Mouse (Mus musculus): ENCODE data around the gene Ssrp1. TPM values are rescaled to one million over a fixed set of nuclear protein-coding genes. Genes with fewer than 3 reads are reported as not detected.

Ssrp1 gene
- total RNA-seq, 1 experiment from 2014 or later: 390 TPM

GRCm38 (mm10) chr2:85029897-85030296 lies 7.1 kb upstream of the Ssrp1 start:
- no peak for ATAC-seq (replicated peaks in 1 of 2; ENCODE audit: insufficient read depth in 1 of 2, low FRiP score in 2 of 2, low TSS enrichment in 1 of 2, low read depth in 1 of 2, poor library complexity in 2 of 2, severe bottlenecking in 2 of 2)

- peak; percentile 43 to 57 for ATAC-seq (replicated peaks in 1 of 2; ENCODE audit: insufficient read depth in 1 of 2, low FRiP score in 2 of 2, low TSS enrichment in 1 of 2, low read depth in 1 of 2, poor library complexity in 2 of 2, severe bottlenecking in 2 of 2)
These were observed 6.0 kb upstream of the Ssrp1 start for GRCm38 (mm10) chr2:85030989-85031388.

GRCm38 (mm10) chr2:85033121-85033520 lies 3.9 kb upstream of the Ssrp1 start:
- ATAC-seq (replicated peaks in 1 of 2; ENCODE audit: insufficient read depth in 1 of 2, low FRiP score in 2 of 2, low TSS enrichment in 1 of 2, low read depth in 1 of 2, poor library complexity in 2 of 2, severe bottlenecking in 2 of 2): no peak

- peak; percentile 47 to 54 for ATAC-seq (replicated peaks in 1 of 2; ENCODE audit: insufficient read depth in 1 of 2, low FRiP score in 2 of 2, low TSS enrichment in 1 of 2, low read depth in 1 of 2, poor library complexity in 2 of 2, severe bottlenecking in 2 of 2)
These were observed 2.9 kb upstream of the Ssrp1 start for GRCm38 (mm10) chr2:85034169-85034568.

- no peak for ATAC-seq (replicated peaks in 1 of 2; ENCODE audit: insufficient read depth in 1 of 2, low FRiP score in 2 of 2, low TSS enrichment in 1 of 2, low read depth in 1 of 2, poor library complexity in 2 of 2, severe bottlenecking in 2 of 2)
These were observed 457 bp upstream of the Ssrp1 start for GRCm38 (mm10) chr2:85036507-85037046.

GRCm38 (mm10) chr2:85038336-85038735 lies 1.3 kb downstream of the Ssrp1 start:
- ATAC-seq (replicated peaks in 1 of 2; ENCODE audit: insufficient read depth in 1 of 2, low FRiP score in 2 of 2, low TSS enrichment in 1 of 2, low read depth in 1 of 2, poor library complexity in 2 of 2, severe bottlenecking in 2 of 2): no peak

GRCm38 (mm10) chr2:85043623-85044022 lies 6.6 kb downstream of the Ssrp1 start:
- no peak for ATAC-seq (replicated peaks in 1 of 2; ENCODE audit: insufficient read depth in 1 of 2, low FRiP score in 2 of 2, low TSS enrichment in 1 of 2, low read depth in 1 of 2, poor library complexity in 2 of 2, severe bottlenecking in 2 of 2)

- no peak for ATAC-seq (replicated peaks in 1 of 2; ENCODE audit: insufficient read depth in 1 of 2, low FRiP score in 2 of 2, low TSS enrichment in 1 of 2, low read depth in 1 of 2, poor library complexity in 2 of 2, severe bottlenecking in 2 of 2)
These were observed 9.2 kb downstream of the Ssrp1 start for GRCm38 (mm10) chr2:85046222-85046621.

GRCm38 (mm10) chr2:85047081-85047480 lies 10.0 kb downstream of the Ssrp1 start:
- no peak for ATAC-seq (replicated peaks in 1 of 2; ENCODE audit: insufficient read depth in 1 of 2, low FRiP score in 2 of 2, low TSS enrichment in 1 of 2, low read depth in 1 of 2, poor library complexity in 2 of 2, severe bottlenecking in 2 of 2)

- peak; percentile 88 to 90 for ATAC-seq (replicated peaks in 1 of 2; ENCODE audit: insufficient read depth in 1 of 2, low FRiP score in 2 of 2, low TSS enrichment in 1 of 2, low read depth in 1 of 2, poor library complexity in 2 of 2, severe bottlenecking in 2 of 2)
These were observed 10.6 kb downstream of the Ssrp1 start, which contains the start of gene Tnks1bp1 for GRCm38 (mm10) chr2:85047596-85048167. Tnks1bp1 (plus strand) TSS chr2:85048022.

- peak; percentile 43 to 56 for ATAC-seq (replicated peaks in 1 of 2; ENCODE audit: insufficient read depth in 1 of 2, low FRiP score in 2 of 2, low TSS enrichment in 1 of 2, low read depth in 1 of 2, poor library complexity in 2 of 2, severe bottlenecking in 2 of 2)
These were observed 11.2 kb downstream of the Ssrp1 start for GRCm38 (mm10) chr2:85048168-85048751.

- no peak for ATAC-seq (replicated peaks in 1 of 2; ENCODE audit: insufficient read depth in 1 of 2, low FRiP score in 2 of 2, low TSS enrichment in 1 of 2, low read depth in 1 of 2, poor library complexity in 2 of 2, severe bottlenecking in 2 of 2)
These were observed 12.2 kb downstream of the Ssrp1 start for GRCm38 (mm10) chr2:85049277-85049676.

- ATAC-seq (replicated peaks in 1 of 2; ENCODE audit: insufficient read depth in 1 of 2, low FRiP score in 2 of 2, low TSS enrichment in 1 of 2, low read depth in 1 of 2, poor library complexity in 2 of 2, severe bottlenecking in 2 of 2): no peak
These were observed 13.1 kb downstream of the Ssrp1 start for GRCm38 (mm10) chr2:85050001-85050634.

GRCm38 (mm10) chr2:85050746-85051145 lies 13.7 kb downstream of the Ssrp1 start:
- no peak for ATAC-seq (replicated peaks in 1 of 2; ENCODE audit: insufficient read depth in 1 of 2, low FRiP score in 2 of 2, low TSS enrichment in 1 of 2, low read depth in 1 of 2, poor library complexity in 2 of 2, severe bottlenecking in 2 of 2)

GRCm38 (mm10) chr2:85053192-85053816 lies 16.3 kb downstream of the Ssrp1 start:
- no peak for ATAC-seq (replicated peaks in 1 of 2; ENCODE audit: insufficient read depth in 1 of 2, low FRiP score in 2 of 2, low TSS enrichment in 1 of 2, low read depth in 1 of 2, poor library complexity in 2 of 2, severe bottlenecking in 2 of 2)

GRCm38 (mm10) chr2:85056711-85057110 lies 19.7 kb downstream of the Ssrp1 start:
- no peak for ATAC-seq (replicated peaks in 1 of 2; ENCODE audit: insufficient read depth in 1 of 2, low FRiP score in 2 of 2, low TSS enrichment in 1 of 2, low read depth in 1 of 2, poor library complexity in 2 of 2, severe bottlenecking in 2 of 2)

GRCm38 (mm10) chr2:85059677-85060076 lies 22.6 kb downstream of the Ssrp1 start:
- ATAC-seq (replicated peaks in 1 of 2; ENCODE audit: insufficient read depth in 1 of 2, low FRiP score in 2 of 2, low TSS enrichment in 1 of 2, low read depth in 1 of 2, poor library complexity in 2 of 2, severe bottlenecking in 2 of 2): no peak

- ATAC-seq (replicated peaks in 1 of 2; ENCODE audit: insufficient read depth in 1 of 2, low FRiP score in 2 of 2, low TSS enrichment in 1 of 2, low read depth in 1 of 2, poor library complexity in 2 of 2, severe bottlenecking in 2 of 2): peak; percentile 68 to 70
These were observed 23.6 kb downstream of the Ssrp1 start for GRCm38 (mm10) chr2:85060591-85061060.
